Mouse (Mus musculus) heart, adult 8-10 months (tissue): ENCODE results near the gene Mcf2. TPM values are rescaled to one million over a fixed set of nuclear protein-coding genes. Genes with fewer than 3 reads are reported as not detected.

Experiments used
- DNase-seq: peaks from one replicate; pipeline ENCODE4 v3.0.0; 2022; ENCODE audit warnings: low spot score
- total RNA-seq, 4 experiments: library from RNA; stranded (reverse); gene quantifications; 2 replicates each; pipeline ENCODE4 v1.2.4; 2022

Mcf2 gene
- under 1 TPM in 1 of 4 experiments, not detected in 3; 0.06 TPM for total RNA-seq

DNA sequence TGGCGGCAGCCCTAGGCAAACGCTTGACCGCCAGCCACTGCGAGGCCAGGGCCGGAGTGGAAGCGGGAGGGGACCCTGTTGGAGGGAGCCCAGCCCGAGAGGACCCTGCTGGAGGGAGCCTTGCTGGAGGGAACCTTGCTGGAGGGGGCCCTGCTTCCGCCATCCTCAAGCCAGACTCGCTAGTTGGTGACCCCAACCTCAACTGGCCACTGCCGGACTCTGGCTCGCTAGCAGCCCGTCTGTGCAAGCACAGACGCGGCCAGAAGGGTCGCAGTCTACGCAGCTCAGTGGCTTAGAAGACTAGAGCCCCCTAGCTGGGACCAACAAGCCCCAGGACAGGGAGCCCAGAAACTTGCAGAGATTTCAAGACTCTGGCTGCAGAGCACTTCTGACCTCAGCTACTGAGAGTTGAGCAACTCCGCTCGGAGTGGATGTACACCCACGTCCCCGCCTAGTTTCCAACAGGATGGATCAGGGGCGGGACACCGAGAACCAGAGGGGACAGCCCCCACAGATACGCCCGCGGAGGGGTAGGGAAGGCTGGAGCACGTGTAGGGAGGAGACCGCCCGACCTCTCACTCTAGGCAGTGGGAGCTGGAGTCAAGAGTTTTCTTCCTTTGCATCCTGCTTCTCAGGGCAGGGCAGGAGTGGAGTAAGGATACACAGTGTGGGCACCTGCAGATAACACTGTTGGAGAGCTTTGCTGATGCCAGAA lies at the start of gene Mcf2:
Gene Mcf2, minus strand, starts transcription at position 346 of the 715 bp plus-strand sequence.
- DNase-seq = no peak

DNA sequence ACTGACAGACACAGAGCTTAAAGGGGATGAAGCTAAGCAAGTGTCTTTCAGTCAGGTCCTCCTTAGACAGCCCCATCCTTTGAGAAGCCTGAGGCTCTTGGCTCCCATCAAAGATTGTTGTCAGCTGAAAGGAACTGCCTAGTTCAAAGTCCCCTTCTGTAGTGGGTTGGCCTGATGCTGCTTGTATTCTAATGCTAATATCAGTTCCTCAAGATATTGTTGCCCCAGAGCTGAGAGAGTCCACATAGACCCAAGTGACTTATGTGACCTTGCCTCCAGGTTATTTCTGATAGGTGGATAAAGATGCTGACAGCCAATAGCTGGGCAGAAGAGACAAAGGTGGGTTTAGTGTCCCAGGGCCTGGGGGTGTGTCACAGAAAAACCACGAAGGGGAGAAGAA lies 8.8 kb upstream of the Mcf2 start:
- no peak for DNase-seq

DNA sequence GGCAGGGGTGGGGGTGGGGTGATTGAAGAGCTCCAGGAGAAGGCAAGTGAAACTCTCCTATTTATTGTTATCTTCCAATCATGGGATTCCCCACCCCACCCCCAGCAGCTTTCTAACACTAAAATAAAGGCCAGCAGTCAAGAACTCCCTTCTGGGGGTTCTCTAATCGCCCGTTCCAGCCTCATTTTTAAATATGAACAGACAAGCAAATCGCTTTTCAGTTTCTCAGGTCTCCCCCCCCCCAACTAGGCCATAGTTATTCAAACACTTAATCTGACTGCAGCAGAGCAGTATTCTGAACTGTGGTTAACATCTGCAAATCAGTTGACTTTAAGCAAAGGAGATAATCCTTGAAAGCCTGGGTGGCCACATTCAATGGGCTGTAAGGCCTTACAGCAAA lies 3.7 kb upstream of the Mcf2 start:
- DNase-seq = no peak

DNA sequence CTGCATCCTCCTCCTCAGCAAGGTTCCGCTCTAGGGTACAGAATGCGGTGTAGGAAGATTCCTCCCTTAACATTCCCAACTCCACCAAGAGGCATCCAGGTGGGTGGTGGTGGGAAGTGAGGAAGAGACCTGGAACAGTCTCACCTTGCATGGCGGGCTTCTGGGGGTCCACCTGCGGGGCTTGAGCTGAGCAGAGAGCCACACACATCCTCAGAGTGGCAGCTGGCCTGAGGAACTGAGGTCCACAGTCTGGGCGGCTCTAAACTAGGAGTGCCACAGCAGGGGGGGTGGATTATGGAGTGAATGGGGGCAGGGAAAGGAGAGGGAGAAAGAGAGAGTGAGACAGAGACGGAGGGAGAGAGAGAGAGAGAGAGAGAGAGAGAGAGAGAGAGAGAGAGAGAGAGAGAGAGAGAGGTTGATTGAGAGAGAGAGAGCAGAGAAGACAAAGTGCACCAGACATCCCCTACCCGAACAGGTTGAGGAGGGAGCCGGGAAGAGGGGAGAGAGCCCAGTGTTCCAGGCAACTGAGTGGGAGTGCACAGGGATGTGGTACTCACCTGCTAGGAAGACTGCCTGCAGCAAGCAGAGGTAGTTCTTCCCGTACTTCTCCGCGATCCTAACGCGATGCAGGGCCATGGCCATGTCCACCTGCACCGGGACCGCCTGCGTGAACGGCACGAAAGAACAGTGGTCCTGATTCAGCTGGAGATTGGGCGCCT lies 705 bp downstream of the Mcf2 start:
- DNase-seq = no peak

DNA sequence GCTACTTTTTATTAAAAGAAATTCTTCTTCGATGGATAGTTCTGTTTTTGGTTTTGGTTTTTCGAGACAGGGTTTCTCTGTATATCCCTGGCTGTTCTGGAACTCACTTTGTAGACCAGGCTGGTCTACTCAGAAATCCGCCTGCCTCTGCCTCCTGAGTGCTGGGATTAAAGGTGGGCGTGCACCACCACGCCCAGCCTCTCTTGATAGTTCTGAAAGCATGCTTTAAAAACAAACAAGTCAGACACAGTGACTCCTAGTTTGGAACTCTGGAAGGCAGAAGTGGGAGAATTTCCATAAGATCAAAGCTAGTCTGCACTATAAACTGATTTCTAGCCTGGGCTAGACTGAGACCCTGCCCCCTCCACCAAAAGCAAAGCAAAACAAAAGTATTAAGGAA lies 8.8 kb downstream of the Mcf2 start:
- no peak for DNase-seq

DNA sequence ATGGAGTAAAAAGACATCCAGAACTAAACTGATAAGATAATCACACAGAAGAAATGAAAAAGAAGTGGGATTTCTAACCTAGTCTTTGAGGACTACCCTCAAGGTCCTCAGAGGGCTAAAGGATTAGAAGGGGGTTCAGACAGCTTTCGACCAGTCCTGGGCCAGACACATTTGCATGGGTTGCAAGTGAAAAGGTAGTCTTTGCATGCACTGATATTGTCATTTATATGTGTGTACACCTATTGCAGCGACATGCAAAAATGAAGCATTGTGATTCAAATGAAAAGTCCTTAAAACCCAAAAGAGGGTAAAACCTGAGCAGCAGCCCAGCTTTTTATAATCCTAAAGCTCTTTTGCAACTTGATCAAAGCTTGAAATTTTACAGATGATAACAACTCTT lies 9.4 kb downstream of the Mcf2 start:
- no peak for DNase-seq

DNA sequence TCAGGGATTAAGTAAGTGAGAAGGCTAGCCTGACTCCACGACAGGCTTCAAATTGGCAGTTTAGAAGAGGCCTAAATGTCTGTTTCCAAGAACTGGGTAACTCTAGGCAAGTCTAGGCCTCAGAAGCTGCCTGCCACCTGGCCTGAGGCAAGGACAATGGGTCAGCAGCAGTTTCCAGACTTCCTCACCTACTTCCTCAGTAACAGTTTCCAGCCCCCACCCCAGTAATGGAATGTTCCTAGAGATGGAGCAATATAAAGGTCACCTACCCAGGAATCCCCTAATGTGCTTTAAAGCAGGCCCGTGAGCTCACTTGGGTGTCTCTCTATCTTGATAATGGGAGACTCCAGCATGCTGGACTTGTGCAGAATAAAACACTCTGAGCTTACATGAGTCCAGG lies 10.1 kb downstream of the Mcf2 start:
- DNase-seq = no peak

DNA sequence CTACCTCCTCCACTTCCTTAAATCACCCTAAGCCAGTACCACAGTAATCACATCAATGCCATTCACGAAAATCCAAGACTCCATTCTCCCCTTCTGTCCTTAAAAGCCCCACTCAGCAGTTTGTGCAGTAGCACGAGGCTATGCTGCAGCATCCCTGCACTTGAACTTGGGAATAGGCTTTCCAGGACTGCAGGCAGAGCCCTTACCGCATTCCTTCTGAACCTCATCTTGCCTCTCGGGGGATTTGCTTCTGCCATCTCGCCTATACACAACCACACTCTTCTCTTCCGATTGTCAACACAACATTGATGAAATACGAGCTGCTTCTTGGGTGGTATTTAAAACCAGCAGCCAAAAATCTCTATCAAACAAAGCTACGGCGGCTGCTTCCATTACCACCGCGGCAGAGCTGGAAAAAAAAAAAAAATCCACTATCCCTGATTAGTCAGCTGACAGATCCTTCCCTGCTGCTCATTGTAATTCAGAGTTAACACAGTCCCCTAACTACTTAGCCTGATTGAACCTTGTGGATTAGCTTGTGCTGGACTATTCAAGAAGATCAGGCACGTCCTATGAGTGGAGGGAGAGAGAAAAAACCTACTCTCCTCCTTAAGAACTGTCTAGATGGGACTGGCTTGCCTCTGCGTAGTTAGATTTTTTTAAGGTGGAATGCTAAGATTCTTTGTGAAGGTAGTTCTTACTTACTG lies 31.5 kb downstream of the Mcf2 start:
- DNase-seq = no peak

DNA sequence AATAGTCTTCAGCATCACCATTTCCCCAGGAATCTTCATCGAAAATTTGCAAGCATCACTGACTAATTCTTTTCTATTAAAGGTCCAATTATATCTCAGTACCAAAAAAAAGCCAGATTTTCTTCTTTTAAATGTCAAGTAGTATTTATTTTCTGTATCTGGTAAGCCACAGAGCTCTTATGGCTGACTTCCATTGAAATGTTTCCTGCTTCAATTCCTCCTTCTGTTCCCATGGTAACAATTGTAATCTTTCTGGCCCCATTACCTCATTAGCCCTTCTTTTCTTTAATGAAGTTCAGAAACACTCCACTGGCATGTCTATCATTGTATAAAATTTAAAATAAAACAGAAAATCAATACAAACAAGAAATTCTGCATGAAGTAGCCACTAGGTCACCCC lies 103.5 kb downstream of the Mcf2 start:
- no peak for DNase-seq

DNA sequence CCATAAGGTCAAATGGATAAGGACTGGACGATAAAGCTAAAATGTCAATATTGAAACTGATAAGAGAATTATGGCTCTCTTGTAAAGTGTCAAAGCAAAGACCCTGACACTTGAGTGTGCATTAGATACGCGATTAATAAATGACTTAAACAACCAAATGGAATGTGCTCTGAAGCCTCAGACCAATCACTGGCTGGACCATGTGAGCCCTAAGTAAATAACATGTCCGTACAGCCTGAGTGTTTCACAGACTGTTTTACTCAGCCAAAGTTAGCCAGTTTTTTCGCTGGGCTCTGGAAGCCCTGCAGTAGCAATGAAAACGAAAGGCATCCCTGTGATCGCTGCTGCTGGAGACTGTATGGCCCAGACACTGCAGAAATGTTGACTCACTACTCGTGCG lies 123.7 kb downstream of the Mcf2 start:
- no peak for DNase-seq

DNA sequence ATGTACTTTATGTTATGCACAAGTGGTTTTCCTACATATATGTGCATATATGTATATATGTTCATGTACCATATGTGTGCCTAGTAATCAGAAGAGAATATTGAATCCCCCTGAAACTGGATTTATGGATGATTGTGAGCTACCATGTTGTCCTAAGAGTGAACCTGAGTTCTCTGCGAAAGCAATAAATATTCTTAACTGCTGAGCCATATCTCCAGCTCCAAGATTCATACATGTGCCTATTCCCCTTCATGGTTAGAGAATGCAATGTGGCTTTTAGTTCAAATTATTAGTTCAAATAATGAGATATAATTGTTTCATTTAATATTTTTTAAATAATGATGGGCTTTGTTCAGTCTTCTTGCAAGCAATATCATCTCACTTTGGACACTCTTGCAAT lies 124.1 kb downstream of the Mcf2 start:
- no peak for DNase-seq

DNA sequence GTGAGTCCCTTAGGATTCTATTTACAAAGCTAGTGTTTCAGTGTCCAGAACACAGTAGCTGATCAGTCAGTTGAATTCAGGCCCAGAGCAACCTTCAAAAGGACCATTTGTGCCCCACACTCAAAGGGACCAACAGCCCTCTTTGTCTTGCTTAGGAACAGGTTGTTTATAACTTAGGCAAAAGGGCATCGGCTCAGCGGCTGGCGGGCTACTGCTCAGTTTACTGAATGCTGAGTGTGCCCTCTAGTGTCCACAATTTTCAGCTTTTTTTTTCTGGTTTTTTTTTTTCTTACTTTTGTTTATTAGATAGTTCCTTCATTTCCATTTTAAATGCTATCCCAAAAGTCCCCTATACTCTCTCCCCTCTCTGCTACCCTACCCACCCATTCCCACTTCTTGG lies 152.2 kb downstream of the Mcf2 start:
- DNase-seq = peak; percentile 0

DNA sequence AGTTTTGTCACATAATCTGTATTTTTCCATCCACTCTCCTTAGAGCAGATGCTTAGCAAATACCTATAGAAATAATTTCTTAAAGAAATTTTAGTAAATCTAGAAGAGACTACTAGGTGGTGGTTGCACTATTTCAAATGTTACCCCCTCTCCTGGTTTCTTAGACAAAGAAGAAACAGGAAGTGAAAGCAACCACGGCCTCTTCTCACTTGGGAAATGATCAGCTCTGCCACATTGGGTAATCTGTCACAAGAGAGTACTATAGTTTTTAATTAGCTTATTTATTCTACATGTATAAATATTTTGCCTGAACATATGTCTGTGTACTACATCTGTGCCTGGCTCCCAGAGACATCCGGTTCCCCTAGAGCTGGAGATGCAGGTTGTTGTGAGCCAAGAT lies 157.3 kb downstream of the Mcf2 start:
- no peak for DNase-seq

DNA sequence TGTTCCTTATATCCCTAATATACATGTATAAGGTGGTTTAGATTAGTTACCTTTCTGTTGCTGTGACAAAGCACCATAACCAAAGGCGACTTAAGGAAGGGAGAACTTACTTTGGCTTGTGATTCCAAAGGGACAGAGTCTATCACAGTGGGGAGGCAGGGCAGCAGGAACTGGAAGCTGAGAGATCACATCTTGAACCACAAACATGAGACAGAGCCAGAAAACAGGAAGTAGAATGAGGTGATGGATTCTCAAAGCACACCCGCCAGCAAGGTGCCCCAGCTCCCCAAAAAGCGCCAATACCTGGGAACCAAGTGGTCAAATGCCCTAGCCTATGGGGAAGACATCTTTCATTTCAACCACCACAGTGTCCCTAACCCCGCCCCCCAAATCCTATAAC lies 157.9 kb downstream of the Mcf2 start:
- no peak for DNase-seq

DNA sequence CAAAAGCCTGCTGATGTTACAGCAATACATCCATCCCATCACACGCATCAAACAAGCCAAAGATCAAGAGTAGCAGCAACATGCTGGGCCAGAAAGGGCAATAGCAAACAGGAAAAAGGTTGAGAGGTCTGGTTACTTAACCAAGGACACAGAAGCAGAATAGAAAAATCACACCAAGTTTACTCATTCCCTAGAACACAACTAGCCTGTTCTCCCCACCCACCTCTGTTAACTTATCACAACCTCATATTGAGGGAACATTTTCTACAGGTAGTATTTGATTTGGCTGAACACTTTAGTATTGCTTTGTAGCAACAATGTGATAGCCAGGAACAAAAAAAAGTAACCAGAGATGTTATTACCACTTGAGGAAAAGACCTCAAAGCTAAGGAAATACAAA lies 164.3 kb downstream of the Mcf2 start:
- no peak for DNase-seq

DNA sequence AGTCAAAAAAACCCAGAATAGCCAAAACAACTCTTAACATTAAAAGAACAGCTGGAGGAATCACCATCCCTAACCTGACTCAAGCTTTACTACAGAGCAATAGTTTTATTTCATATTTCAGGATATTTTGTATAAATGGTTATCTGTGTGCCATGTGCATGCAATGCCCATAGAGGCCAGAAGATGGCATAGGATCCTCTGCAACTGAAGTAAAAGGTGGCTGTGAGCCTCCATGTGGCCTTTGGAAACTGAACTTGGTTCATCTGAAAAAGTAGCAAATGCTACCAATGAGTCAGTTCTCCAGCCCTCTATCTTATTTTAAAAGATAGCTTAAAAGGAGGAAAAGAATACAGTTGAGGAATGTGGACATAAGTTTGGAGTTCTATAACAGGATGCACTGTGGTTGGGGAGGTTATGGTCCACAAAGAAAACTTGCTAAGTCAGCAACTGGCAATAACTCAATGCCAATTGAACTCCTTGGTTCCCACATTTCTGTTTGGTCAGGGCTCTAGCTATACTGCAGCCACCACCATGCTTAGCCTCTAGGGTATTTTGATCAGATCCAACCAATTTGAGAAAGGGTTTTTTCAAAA lies 165.7 kb downstream of the Mcf2 start:
- DNase-seq = no peak

Other genes with a start within 250 kb of the Mcf2 start
- gene F9, start 179.6 kb downstream of the Mcf2 start, total RNA-seq = not detected